Mouse (Mus musculus): ENCODE measurements around the gene Foxn2. TPM values are rescaled to one million over a fixed set of nuclear protein-coding genes. Genes with fewer than 3 reads are reported as not detected.
"Not testable (repeated sequence)": the region's sequence is repeated elsewhere in the genome, so short reads cannot be mapped to it uniquely, and the experiment has no call there.

The Foxn2 gene
- 10 to 100 TPM; 36.0 to 43.5 (median 43.0) TPM for polyA plus RNA-seq (2017; shearing (Covaris generic))

- peak; percentile 74 for ATAC-seq
Measured at GRCm38 (mm10) chr17:88440285-88441000, at the start of gene Foxn2. Gene Foxn2 (plus strand): TSS chr17:88440711.

GRCm38 (mm10) chr17:88397501-88397900 lies 43.0 kb upstream of the Foxn2 start:
- no peak for ATAC-seq

- ATAC-seq = no peak
Measured at GRCm38 (mm10) chr17:88398090-88398489, 42.4 kb upstream of the Foxn2 start.

GRCm38 (mm10) chr17:88398854-88399253 lies 41.7 kb upstream of the Foxn2 start:
- ATAC-seq = no peak

- no peak for ATAC-seq
Measured at GRCm38 (mm10) chr17:88400122-88400521, 40.4 kb upstream of the Foxn2 start.

- no peak for ATAC-seq
Measured at GRCm38 (mm10) chr17:88400702-88401475, 39.6 kb upstream of the Foxn2 start.

- ATAC-seq = peak; percentile 96
Measured at GRCm38 (mm10) chr17:88403269-88403668, 37.2 kb upstream of the Foxn2 start.

- no peak for ATAC-seq
Measured at GRCm38 (mm10) chr17:88404471-88404870, 36.0 kb upstream of the Foxn2 start.

GRCm38 (mm10) chr17:88405076-88405475 lies 35.4 kb upstream of the Foxn2 start:
- peak; percentile 16 for ATAC-seq

- no peak for ATAC-seq
Measured at GRCm38 (mm10) chr17:88409706-88410105, 30.8 kb upstream of the Foxn2 start.

- ATAC-seq = no peak
Measured at GRCm38 (mm10) chr17:88413155-88413836, 27.2 kb upstream of the Foxn2 start.

GRCm38 (mm10) chr17:88420426-88420825 lies 20.1 kb upstream of the Foxn2 start:
- no peak for ATAC-seq

GRCm38 (mm10) chr17:88421246-88421645 lies 19.3 kb upstream of the Foxn2 start:
- no peak for ATAC-seq

GRCm38 (mm10) chr17:88430719-88431118 lies 9.8 kb upstream of the Foxn2 start:
- ATAC-seq = no peak

- ATAC-seq = no peak
Measured at GRCm38 (mm10) chr17:88431486-88431885, 9.0 kb upstream of the Foxn2 start.

- no peak for ATAC-seq
Measured at GRCm38 (mm10) chr17:88431987-88432386, 8.5 kb upstream of the Foxn2 start.

- no peak for ATAC-seq
Measured at GRCm38 (mm10) chr17:88435322-88435721, 5.2 kb upstream of the Foxn2 start.

GRCm38 (mm10) chr17:88436284-88436683 lies 4.2 kb upstream of the Foxn2 start:
- no peak for ATAC-seq

- ATAC-seq = not testable (repeated sequence)
Measured at GRCm38 (mm10) chr17:88436749-88437148, 3.8 kb upstream of the Foxn2 start.

GRCm38 (mm10) chr17:88437391-88437790 lies 3.1 kb upstream of the Foxn2 start:
- no peak for ATAC-seq

- no peak for ATAC-seq
Measured at GRCm38 (mm10) chr17:88439536-88440050, 918 bp upstream of the Foxn2 start.

GRCm38 (mm10) chr17:88441001-88441431 lies 505 bp downstream of the Foxn2 start:
- no peak for ATAC-seq
